Mouse (Mus musculus): Measurements from ENCODE around the gene Olfr1260. TPM values are rescaled to one million over a fixed set of nuclear protein-coding genes. Genes with fewer than 3 reads are reported as not detected.

Gene Olfr1260
- not detected for total RNA-seq (2022)

DNA sequence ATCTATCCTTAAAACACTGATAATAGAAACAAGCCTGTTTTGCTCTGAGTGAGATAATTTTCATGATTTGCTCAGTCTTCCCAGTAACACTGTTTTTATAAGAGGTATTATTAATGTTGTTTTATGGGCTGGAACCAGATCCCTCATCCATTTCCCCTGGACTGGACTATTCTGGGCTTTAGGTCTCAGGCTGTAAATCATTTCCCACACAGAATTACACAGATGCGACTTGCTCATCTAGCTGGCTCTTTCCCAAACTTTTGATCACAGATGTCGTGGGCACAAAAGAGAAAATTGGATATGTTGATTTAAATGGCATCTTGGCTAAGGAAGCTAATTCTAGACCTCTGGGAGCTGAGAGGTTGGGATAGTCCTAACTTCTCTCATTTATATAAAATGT lies at the start of gene Olfr1260:
Olfr1260 (plus strand) TSS at position 157 of the 400 bp plus-strand sequence.
- peak in 1 of 2 experiments; percentile 6 for DNase-seq (ENCODE audit: low spot score in 2 of 2)

DNA sequence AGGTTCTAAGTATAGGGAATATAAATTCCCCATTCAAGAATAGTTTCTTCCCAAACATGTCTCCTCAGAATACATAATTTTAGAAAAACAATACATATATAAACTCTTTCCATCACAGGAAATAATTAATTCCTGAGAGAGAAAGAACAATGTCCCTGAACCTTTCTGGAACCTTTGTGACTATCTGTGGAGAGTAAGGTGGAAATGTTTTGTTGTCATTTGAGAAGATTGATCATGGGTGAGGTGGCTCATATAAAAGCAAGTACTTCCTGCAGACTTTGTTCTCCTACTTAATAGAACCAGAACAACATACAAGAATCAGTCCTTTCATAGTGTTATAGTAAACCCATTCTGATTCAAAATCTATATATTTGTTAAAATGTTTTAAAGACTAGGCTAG lies 47.1 kb upstream of the Olfr1260 start, which contains the start of gene Olfr1258:
Olfr1258 (plus strand) TSS at position 301 of the 400 bp plus-strand sequence.
- DNase-seq (ENCODE audit: low spot score in 2 of 2): no peak

DNA sequence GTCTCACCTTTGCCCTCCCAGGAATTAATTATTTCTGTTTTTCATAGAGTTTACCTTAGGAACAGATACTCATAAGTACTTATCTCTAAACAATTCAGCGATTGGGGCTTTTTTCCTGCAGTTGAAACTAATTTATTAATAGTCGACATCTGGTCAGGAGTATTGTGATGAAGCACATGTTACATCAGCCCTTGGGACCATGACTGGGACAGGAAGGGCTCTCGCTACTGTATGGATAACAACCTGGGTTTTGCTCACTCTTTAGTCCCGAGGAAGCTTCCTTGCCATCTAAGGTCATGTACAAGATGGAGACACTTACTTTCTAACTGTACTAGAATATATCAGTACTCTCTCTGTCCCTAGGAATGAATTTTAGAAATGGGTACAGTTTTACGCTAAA lies 25.6 kb upstream of the Olfr1260 start, which contains the start of gene Olfr1259:
Olfr1259 (minus strand) TSS at position 101 of the 400 bp plus-strand sequence.
- no peak for DNase-seq (ENCODE audit: low spot score in 2 of 2)

DNA sequence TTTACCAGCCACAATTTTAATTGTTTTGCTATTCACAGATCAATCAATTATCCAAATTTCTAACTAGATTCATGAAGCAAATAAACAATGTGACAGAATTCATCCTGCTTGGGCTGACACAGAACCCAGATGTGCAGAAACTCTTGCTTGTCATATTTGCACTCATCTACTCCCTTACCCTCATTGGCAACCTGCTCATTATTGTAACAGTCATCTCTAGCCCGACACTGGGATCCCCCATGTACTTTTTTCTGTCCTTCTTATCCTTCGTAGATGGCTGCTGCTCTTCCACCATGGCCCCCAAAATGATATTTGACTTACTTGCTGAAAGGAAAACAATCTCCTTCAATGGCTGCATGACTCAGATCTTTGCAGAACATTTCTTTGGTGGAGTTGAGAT lies 3.6 kb downstream of the Olfr1260 start:
- no peak for DNase-seq (ENCODE audit: low spot score in 2 of 2)

DNA sequence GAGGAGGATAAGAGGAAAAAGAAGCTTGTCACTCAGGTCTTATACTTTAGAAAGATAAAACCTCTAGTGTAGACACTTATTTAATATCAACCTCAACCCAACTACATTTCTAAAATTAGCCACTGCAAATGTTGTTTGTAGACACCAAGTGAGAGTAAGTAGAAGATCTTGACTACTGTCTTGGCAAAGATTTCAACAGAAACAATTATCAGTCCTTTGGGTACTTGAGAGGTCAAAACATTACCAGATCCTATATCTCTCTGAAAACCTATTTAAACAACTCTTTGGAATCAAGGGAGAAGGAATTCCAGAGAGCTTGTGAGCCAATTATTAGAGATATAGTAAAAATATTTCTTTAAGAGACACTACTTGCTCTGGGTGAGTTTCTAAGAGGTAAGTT lies 16.8 kb downstream of the Olfr1260 start, which contains the start of gene Olfr1261:
Olfr1261 (plus strand) TSS at position 301 of the 400 bp plus-strand sequence.
- DNase-seq (ENCODE audit: low spot score in 2 of 2): no peak

DNA sequence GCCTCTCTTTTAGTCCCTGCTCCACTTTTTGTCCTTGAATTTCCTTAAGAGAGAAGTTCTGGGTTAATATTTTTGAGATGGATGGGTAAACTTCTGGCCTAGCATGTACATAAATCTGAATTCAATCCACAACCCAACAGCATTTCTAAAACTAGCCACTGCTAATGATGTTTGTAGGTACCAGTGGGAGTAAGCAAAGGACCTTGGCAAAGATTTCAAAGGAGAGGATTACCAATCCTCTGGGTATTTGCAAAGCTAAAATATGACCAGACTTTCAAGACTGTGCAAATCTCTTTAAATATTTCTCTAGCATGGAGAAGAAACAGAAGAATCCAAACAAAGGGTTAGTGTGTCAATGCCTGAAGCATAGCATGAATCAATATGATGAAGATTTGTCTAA lies 25.7 kb downstream of the Olfr1260 start, which contains the start of gene Olfr1262:
Olfr1262 (plus strand) TSS at position 301 of the 400 bp plus-strand sequence.
- no peak for DNase-seq (ENCODE audit: low spot score in 2 of 2)

DNA sequence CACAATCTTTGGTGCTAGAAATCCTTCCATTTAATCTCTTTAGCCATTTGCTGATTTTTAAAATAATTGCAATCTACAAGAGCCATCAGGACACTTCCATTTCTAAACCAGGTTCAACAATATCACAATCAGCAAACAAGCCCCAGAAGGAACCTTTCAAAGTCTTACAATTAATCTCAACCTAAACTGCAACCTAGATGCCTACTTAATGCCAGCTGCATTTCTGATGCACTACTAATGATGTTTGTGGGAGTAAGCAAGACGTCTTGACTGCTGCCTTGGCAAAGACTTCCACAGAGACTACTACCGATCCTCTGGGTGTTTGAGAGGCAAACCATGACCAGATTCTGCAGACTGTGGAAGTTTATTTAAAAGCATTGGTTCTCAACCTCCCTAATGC lies 37.7 kb downstream of the Olfr1260 start, which contains the start of gene Olfr1263:
Olfr1263 (plus strand) TSS at position 301 of the 400 bp plus-strand sequence.
- no peak for DNase-seq (ENCODE audit: low spot score in 2 of 2)

DNA sequence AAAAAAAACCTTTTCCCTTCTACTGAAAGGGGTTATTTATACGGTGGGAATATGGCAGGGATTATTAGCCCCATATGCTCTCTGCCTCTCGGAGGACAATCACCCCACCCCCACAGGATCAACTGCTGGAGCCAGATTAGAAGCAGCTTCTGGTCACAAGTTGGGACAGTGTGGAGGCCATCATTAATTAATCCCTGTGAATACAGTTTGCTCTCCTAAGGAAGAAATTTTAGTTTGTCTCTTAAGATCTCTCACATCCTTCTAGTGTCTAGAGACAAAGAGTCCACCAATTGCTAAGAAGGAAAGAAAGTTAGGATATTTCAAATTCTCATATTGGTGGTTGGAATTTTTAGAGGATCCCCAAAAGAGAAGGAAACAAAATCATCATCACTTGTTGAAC lies 51.3 kb downstream of the Olfr1260 start, which contains the start of gene Olfr1264:
Olfr1264 (minus strand) TSS at position 101 of the 400 bp plus-strand sequence.
- DNase-seq (ENCODE audit: low spot score in 2 of 2): no peak

Other genes with a start within 250 kb of the Olfr1260 start
- gene Olfr1252, start 249.3 kb upstream of the Olfr1260 start, total RNA-seq (2022): not detected
- not detected for gene Olfr1253, start 217.2 kb upstream of the Olfr1260 start, total RNA-seq (2022)
- not detected for gene Olfr1254, start 180.7 kb upstream of the Olfr1260 start, total RNA-seq (2022)
- gene Olfr1255, start 162.3 kb upstream of the Olfr1260 start, total RNA-seq (2022): not detected
- not detected for gene Olfr1256, start 132.8 kb upstream of the Olfr1260 start, total RNA-seq (2022)
- not detected for gene Olfr48, start 126.1 kb upstream of the Olfr1260 start, total RNA-seq (2022)
- gene Olfr1257, start 95.9 kb upstream of the Olfr1260 start, total RNA-seq (2022): not detected
- not detected for gene Olfr1258, start 47.0 kb upstream of the Olfr1260 start, total RNA-seq (2022)
- not detected for gene Olfr1259, start 25.7 kb upstream of the Olfr1260 start, total RNA-seq (2022)
- gene Olfr1261, start 16.9 kb downstream of the Olfr1260 start, total RNA-seq (2022): not detected
- gene Olfr1262, start 25.8 kb downstream of the Olfr1260 start, total RNA-seq (2022): not detected
- gene Olfr1263, start 37.8 kb downstream of the Olfr1260 start, total RNA-seq (2022): not detected
- not detected for gene Olfr1264, start 51.2 kb downstream of the Olfr1260 start, total RNA-seq (2022)
- not detected for gene Olfr1265, start 61.0 kb downstream of the Olfr1260 start, total RNA-seq (2022)
- gene Olfr140, start 89.3 kb downstream of the Olfr1260 start, total RNA-seq (2022): not detected
- gene Olfr1269, start 147.1 kb downstream of the Olfr1260 start, total RNA-seq (2022): not detected
- not detected for gene Olfr32, start 168.0 kb downstream of the Olfr1260 start, total RNA-seq (2022)
- gene Olfr1270, start 178.8 kb downstream of the Olfr1260 start, total RNA-seq (2022): not detected

All from left cerebral cortex, adult 8-10 months (tissue).